Mouse (Mus musculus): ENCODE data around the gene Tspoap1. TPM values are rescaled to one million over a fixed set of nuclear protein-coding genes. Genes with fewer than 3 reads are reported as not detected.

Gene Tspoap1
- polyA plus RNA-seq, 1 experiment from 2014 or later, result 47.4 TPM

GRCm38 (mm10) chr11:87763511-87763987 lies 3.2 kb downstream of the Tspoap1 start:
- peak overlapping the region; percentile 59 for H3K4me3 ChIP-seq (replicated peaks; ENCODE audit: low read length)
- H3K27me3 ChIP-seq (replicated peaks; ENCODE audit: control insufficient read depth, insufficient read depth, low read length), result no peaks in the 10 kb centered on the region
- no peaks in the 10 kb centered on the region for H3K36me3 ChIP-seq (ENCODE audit: control insufficient read depth, insufficient read depth)
- peak overlapping the region; percentile 74 for H3K4me2 ChIP-seq (ENCODE audit: low read length)
- peak; percentile 16 for ATAC-seq
- H3K9me3 ChIP-seq (ENCODE audit: control insufficient read depth, low read length), result no peaks in the 10 kb centered on the region
- 0% methylated on average over 17 of the region's 17 CpGs for WGBS
- H3K27ac ChIP-seq (ENCODE audit: low read length), result no peak overlapping the region
- peaks cover 51% of the 10 kb centered on the region for H3K4me1 ChIP-seq (replicated peaks; ENCODE audit: control insufficient read depth, insufficient read depth, low read length)
- peak overlapping the region; percentile 65 for H3K9ac ChIP-seq (replicated peaks; ENCODE audit: low read depth, low read length)

DNA sequence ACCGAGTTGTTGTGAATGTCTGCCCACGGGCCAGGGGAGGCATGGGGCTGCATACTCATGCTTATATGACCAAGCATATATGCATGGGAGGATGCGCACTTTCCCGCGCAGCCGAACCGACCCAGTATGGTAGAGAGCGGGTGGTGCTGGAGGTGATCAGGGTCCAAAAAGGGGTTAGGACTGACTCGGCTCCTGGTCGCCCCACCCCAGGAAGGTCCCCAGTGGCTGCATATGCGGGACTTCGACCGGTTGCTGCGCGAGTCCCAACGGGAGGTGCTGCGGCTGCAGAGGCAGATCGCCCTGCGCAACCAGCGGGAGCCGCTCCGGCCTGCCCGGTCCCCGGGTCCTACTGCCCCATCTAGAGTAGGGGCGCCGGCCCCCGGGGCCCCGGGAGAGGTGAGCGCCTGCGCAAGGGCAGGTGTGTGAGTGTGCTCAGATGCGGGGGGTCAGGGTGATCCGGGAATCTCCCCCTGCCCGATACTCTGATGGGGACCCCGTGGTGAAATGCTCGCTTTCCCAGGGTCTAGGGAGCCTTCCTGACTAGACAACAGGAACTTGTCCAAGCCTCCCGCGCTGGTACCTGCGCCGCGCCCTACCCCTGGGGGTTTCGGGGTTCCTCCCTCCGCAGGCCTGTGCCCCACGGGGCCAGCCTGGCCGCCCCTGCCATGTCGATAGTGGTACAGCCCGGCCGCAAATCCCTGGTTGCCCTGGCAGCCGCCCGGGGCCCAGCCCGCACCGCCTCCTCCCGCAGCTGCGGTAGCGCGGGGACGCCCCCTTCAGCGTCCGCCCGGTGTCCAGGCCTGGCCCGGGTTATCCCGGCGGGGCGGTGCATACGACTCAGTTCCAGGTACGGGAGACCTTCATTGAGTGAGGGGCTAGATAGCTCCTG lies 3.9 kb downstream of the Tspoap1 start:
- Histone ChIP-seq H3K4me2 (ENCODE audit: low read length) (peak overlapping the region; percentile 74), H3K9ac (replicated peaks; ENCODE audit: low read depth, low read length) (peak overlapping the region; percentile 65), H3K9me3 (ENCODE audit: control insufficient read depth, low read length) (no peaks in the 10 kb centered on the region), H3K27ac (ENCODE audit: low read length) (0 out of 2 replicates have a peak overlapping the region, but pooled peaks have one; percentile 15), H3K4me1 (replicated peaks; ENCODE audit: control insufficient read depth, insufficient read depth, low read length) (peaks cover 51% of the 10 kb centered on the region), H3K4me3 (replicated peaks; ENCODE audit: low read length) (peak overlapping the region; percentile 59), H3K36me3 (ENCODE audit: control insufficient read depth, insufficient read depth) (no peaks in the 10 kb centered on the region), H3K27me3 (replicated peaks; ENCODE audit: control insufficient read depth, insufficient read depth, low read length) (no peaks in the 10 kb centered on the region)
- WGBS, result under 1% methylated on average over 65 of the region's 65 CpGs
- ATAC-seq, result peak; percentile 19

GRCm38 (mm10) chr11:87768745-87769144 lies 8.4 kb downstream of the Tspoap1 start:
- H3K4me3 ChIP-seq (replicated peaks; ENCODE audit: low read length), result no peak overlapping the region
- no peak overlapping the region for H3K4me2 ChIP-seq (ENCODE audit: low read length)
- H3K4me1 ChIP-seq (replicated peaks; ENCODE audit: control insufficient read depth, insufficient read depth, low read length), result peaks cover 13% of the 10 kb centered on the region
- no peaks in the 10 kb centered on the region for H3K9me3 ChIP-seq (ENCODE audit: control insufficient read depth, low read length)
- ATAC-seq, result no peak
- no peak overlapping the region for H3K27ac ChIP-seq (ENCODE audit: low read length)
- H3K9ac ChIP-seq (replicated peaks; ENCODE audit: low read depth, low read length), result no peak overlapping the region
- no peaks in the 10 kb centered on the region for H3K27me3 ChIP-seq (replicated peaks; ENCODE audit: control insufficient read depth, insufficient read depth, low read length)
- H3K36me3 ChIP-seq (ENCODE audit: control insufficient read depth, insufficient read depth), result no peaks in the 10 kb centered on the region
- WGBS, result 96% methylated on average over 4 of the region's 4 CpGs

DNA sequence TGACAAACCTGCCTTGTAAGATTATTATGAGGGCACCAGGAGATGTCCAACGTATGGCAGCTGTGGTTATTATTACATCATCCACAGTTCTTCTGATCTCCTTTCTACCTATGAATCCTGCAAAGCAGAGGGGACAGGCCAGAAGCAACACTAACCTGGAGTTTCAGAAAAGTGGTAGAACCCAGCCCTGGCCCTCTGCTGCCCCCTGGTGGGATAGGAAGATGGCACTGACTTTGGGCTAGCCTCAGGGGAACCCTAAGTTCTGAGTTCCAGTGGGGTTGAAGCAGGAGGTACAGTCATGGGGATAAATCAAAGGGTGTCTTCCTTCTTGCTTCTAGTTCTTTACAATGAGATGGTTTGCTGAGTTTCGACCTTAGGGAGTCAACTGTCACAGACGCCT lies 10.6 kb downstream of the Tspoap1 start:
- no peak overlapping the region for H3K4me2 ChIP-seq (ENCODE audit: low read length)
- no peak for ATAC-seq

GRCm38 (mm10) chr11:87772354-87772753 lies 12.0 kb downstream of the Tspoap1 start:
- Histone ChIP-seq H3K9me3 (ENCODE audit: control insufficient read depth, low read length) (no peaks in the 10 kb centered on the region), H3K4me3 (replicated peaks; ENCODE audit: low read length) (no peak overlapping the region), H3K27ac (ENCODE audit: low read length) (no peak overlapping the region), H3K27me3 (replicated peaks; ENCODE audit: control insufficient read depth, insufficient read depth, low read length) (no peaks in the 10 kb centered on the region), H3K9ac (replicated peaks; ENCODE audit: low read depth, low read length) (no peak overlapping the region), H3K4me2 (ENCODE audit: low read length) (no peak overlapping the region), H3K4me1 (replicated peaks; ENCODE audit: control insufficient read depth, insufficient read depth, low read length) (no peaks in the 10 kb centered on the region), H3K36me3 (ENCODE audit: control insufficient read depth, insufficient read depth) (peaks cover 10% of the 10 kb centered on the region; the same call in 1 of the 2 replicates)
- WGBS, result 94% methylated on average over 3 of the region's 3 CpGs
- ATAC-seq, result no peak

More for the DNA sequence above, 10.6 kb downstream of the Tspoap1 start:
- Histone ChIP-seq H3K9me3 (ENCODE audit: control insufficient read depth, low read length) (no peaks in the 10 kb centered on the region), H3K4me1 (replicated peaks; ENCODE audit: control insufficient read depth, insufficient read depth, low read length) (no peaks in the 10 kb centered on the region), H3K27ac (ENCODE audit: low read length) (no peak overlapping the region), H3K36me3 (ENCODE audit: control insufficient read depth, insufficient read depth) (0 out of 2 replicates have a peak, but pooled peaks cover 6% of the 10 kb centered on the region), H3K27me3 (replicated peaks; ENCODE audit: control insufficient read depth, insufficient read depth, low read length) (no peaks in the 10 kb centered on the region), H3K4me3 (replicated peaks; ENCODE audit: low read length) (no peak overlapping the region), H3K9ac (replicated peaks; ENCODE audit: low read depth, low read length) (no peak overlapping the region)
- WGBS, result 62% methylated on average over 3 of the region's 3 CpGs

DNA sequence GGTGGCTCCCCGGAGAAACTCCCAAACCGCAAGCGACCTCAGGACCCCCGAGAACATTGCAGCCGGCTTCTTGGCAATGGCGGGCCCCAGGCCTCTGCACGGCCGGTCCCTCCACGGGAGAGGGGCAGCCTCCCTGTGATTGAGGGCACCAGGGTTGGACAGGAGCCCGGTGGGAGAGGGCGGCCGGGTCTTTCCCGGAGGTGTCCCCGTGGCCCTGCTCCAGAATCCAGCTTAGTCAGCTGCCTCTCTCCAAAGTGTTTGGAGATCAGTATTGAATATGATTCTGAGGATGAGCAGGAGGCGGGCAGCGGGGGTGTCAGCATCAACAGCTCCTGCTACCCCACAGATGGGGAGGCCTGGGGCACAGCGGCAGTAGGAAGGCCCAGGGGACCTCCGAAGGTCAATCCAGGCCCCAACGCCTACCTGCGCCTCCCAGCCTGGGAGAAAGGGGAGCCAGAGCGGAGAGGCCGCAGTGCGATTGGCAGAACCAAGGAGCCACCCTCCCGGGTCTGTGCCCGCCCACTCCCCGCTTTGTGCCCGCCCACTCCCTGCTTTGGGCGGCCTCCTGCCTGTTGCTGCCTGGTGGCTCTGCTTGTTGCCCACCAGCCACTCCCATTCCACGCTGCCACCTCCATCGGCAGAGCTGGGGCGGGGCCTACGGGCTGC lies 17.9 kb downstream of the Tspoap1 start:
- H3K9me3 ChIP-seq (ENCODE audit: control insufficient read depth, low read length), result no peaks in the 10 kb centered on the region
- peak overlapping the region; percentile 68 for H3K9ac ChIP-seq (replicated peaks; ENCODE audit: low read depth, low read length)
- WGBS, result 8% methylated on average over 32 of the region's 32 CpGs
- peak; percentile 83 for ATAC-seq
- H3K4me3 ChIP-seq (replicated peaks; ENCODE audit: low read length), result peak overlapping the region; percentile 36
- no peak overlapping the region for H3K27ac ChIP-seq (ENCODE audit: low read length)
- no peaks in the 10 kb centered on the region for H3K27me3 ChIP-seq (replicated peaks; ENCODE audit: control insufficient read depth, insufficient read depth, low read length)
- H3K4me2 ChIP-seq (ENCODE audit: low read length), result peak overlapping the region; percentile 62
- H3K4me1 ChIP-seq (replicated peaks; ENCODE audit: control insufficient read depth, insufficient read depth, low read length), result peaks cover 10% of the 10 kb centered on the region
- H3K36me3 ChIP-seq (ENCODE audit: control insufficient read depth, insufficient read depth), result peaks cover 10% of the 10 kb centered on the region; the same call in 1 of the 2 replicates

- H3K27me3 ChIP-seq (replicated peaks; ENCODE audit: control insufficient read depth, insufficient read depth, low read length), result no peaks in the 10 kb centered on the region
- H3K9me3 ChIP-seq (ENCODE audit: control insufficient read depth, low read length), result no peaks in the 10 kb centered on the region
- H3K9ac ChIP-seq (replicated peaks; ENCODE audit: low read depth, low read length), result no peak overlapping the region
- peaks cover 10% of the 10 kb centered on the region for H3K4me1 ChIP-seq (replicated peaks; ENCODE audit: control insufficient read depth, insufficient read depth, low read length)
- peak overlapping the region; percentile 36 for H3K4me3 ChIP-seq (replicated peaks; ENCODE audit: low read length)
- H3K27ac ChIP-seq (ENCODE audit: low read length), result no peak overlapping the region
- WGBS, result 38% methylated on average over 12 of the region's 12 CpGs
- peak; percentile 8; the same call in 1 of the 2 replicates for ATAC-seq
- peak overlapping the region; percentile 62 for H3K4me2 ChIP-seq (ENCODE audit: low read length)
- H3K36me3 ChIP-seq (ENCODE audit: control insufficient read depth, insufficient read depth), result peaks cover 10% of the 10 kb centered on the region; the same call in 1 of the 2 replicates
Observed at GRCm38 (mm10) chr11:87778915-87779314, 18.6 kb downstream of the Tspoap1 start.

GRCm38 (mm10) chr11:87779392-87779791 lies 19.1 kb downstream of the Tspoap1 start:
- no peak for ATAC-seq
- Histone ChIP-seq H3K9ac (replicated peaks; ENCODE audit: low read depth, low read length) (no peak overlapping the region), H3K27me3 (replicated peaks; ENCODE audit: control insufficient read depth, insufficient read depth, low read length) (no peaks in the 10 kb centered on the region), H3K4me2 (ENCODE audit: low read length) (no peak overlapping the region), H3K4me1 (replicated peaks; ENCODE audit: control insufficient read depth, insufficient read depth, low read length) (peaks cover 10% of the 10 kb centered on the region), H3K27ac (ENCODE audit: low read length) (no peak overlapping the region), H3K36me3 (ENCODE audit: control insufficient read depth, insufficient read depth) (peaks cover 10% of the 10 kb centered on the region; the same call in 1 of the 2 replicates), H3K9me3 (ENCODE audit: control insufficient read depth, low read length) (no peaks in the 10 kb centered on the region), H3K4me3 (replicated peaks; ENCODE audit: low read length) (no peak overlapping the region)
- WGBS, result 91% methylated on average over 4 of the region's 4 CpGs

GRCm38 (mm10) chr11:87780130-87780529 lies 19.8 kb downstream of the Tspoap1 start:
- no peak overlapping the region for H3K4me2 ChIP-seq (ENCODE audit: low read length)
- no peak overlapping the region for H3K27ac ChIP-seq (ENCODE audit: low read length)
- peaks cover 6% of the 10 kb centered on the region; the same call in 1 of the 2 replicates for H3K36me3 ChIP-seq (ENCODE audit: control insufficient read depth, insufficient read depth)
- peaks cover 10% of the 10 kb centered on the region for H3K4me1 ChIP-seq (replicated peaks; ENCODE audit: control insufficient read depth, insufficient read depth, low read length)
- H3K9me3 ChIP-seq (ENCODE audit: control insufficient read depth, low read length), result no peaks in the 10 kb centered on the region
- no peak for ATAC-seq
- no peak overlapping the region for H3K4me3 ChIP-seq (replicated peaks; ENCODE audit: low read length)
- H3K27me3 ChIP-seq (replicated peaks; ENCODE audit: control insufficient read depth, insufficient read depth, low read length), result no peaks in the 10 kb centered on the region
- 82% methylated on average over 8 of the region's 8 CpGs for WGBS
- H3K9ac ChIP-seq (replicated peaks; ENCODE audit: low read depth, low read length), result no peak overlapping the region

All from forebrain, embryonic 16.5 days (tissue).